Mouse (Mus musculus) G1E (cell line): ENCODE measurements at regions not wholly inside any gene's neighbourhood (a gene's known extent, or its start where the extent isn't known, plus 50 kb on each side); places are given as distances from the start of the nearest gene placed in this dataset.
A peak's percentile ranks its signal among the peaks of the same experiment; 100 is the strongest.

Experiments
- ATAC-seq: 2 replicates; pipeline ENCODE4 v1.8.0; 2016; ENCODE audit warnings: mild to moderate bottlenecking; ENCODE audit not compliant: insufficient number of reproducible peaks, poor library complexity, low FRiP score, severe bottlenecking; ENCODE audit errors: extremely low read depth
- DNase-seq: peaks from one replicate; pipeline ENCODE4 v3.0.0; 2012; ENCODE audit warnings: low spot score
- H3K27me3 ChIP-seq: 2 replicates; pipeline ENCODE4 v1.6.1; 2012; ENCODE audit warnings: mild to moderate bottlenecking, low read length, inconsistent platforms; ENCODE audit not compliant: insufficient read depth
- H3K36me3 ChIP-seq: replicated peaks from 2 replicates; pipeline ENCODE3; 2012; ENCODE audit warnings: mild to moderate bottlenecking, inconsistent platforms
- H3K4me1 ChIP-seq: 2 replicates; pipeline ENCODE4 v1.6.1; 2012; ENCODE audit warnings: low read depth, low read length, inconsistent platforms, mixed read lengths; ENCODE audit not compliant: insufficient read depth
- H3K4me3 ChIP-seq: 2 replicates; pipeline ENCODE4 v1.5.1; 2012; ENCODE audit warnings: low read depth, mild to moderate bottlenecking, inconsistent platforms, low read length, moderate library complexity, mixed read lengths
- H3K9me3 ChIP-seq: replicated peaks from 2 replicates; pipeline ENCODE4 v1.6.1; 2012; ENCODE audit warnings: inconsistent platforms
- CTCF ChIP-seq: IDR thresholded peaks from 2 replicates; pipeline ENCODE4 v1.5.1; 2012; ENCODE audit warnings: low read depth, low read length, inconsistent platforms, mixed read lengths
- GATA1 ChIP-seq: IDR thresholded peaks from 2 replicates; pipeline ENCODE4 v1.6.1; 2012; ENCODE audit warnings: borderline replicate concordance, low read length, inconsistent platforms, mixed read lengths
- GATA2 ChIP-seq: IDR thresholded peaks from 2 replicates; pipeline ENCODE4 v1.6.1; 2012; ENCODE audit warnings: low read depth, low read length, inconsistent platforms, borderline replicate concordance
- POLR2AphosphoS5 ChIP-seq: IDR thresholded peaks from 2 replicates; pipeline ENCODE4 v1.6.1; 2012; ENCODE audit warnings: low read depth, low read length, inconsistent platforms; ENCODE audit not compliant: insufficient replicate concordance
- TAL1 ChIP-seq: conservative IDR thresholded peaks from 2 replicates; pipeline ENCODE4 v1.6.1; 2012; ENCODE audit warnings: low read depth, low read length, inconsistent platforms, mixed read lengths

- peaks cover 1% of the 10 kb centered on the region; the same call in 1 of the 2 replicates for H3K27me3 ChIP-seq
- H3K36me3 ChIP-seq = no peaks in the 10 kb centered on the region
- no peaks in the 10 kb centered on the region for H3K9me3 ChIP-seq
- peaks cover 57% of the 10 kb centered on the region for H3K4me1 ChIP-seq
- DNase-seq (no peak), ATAC-seq (peak; percentile 37)
- TF ChIP-seq CTCF (no peak), POLR2AphosphoS5 (no peak), TAL1 (no peak), GATA1 (no peak), GATA2 (no peak)
- H3K4me3 ChIP-seq = no peak overlapping the region
Measured at GRCm38 (mm10) chr12:91963239-91963638, 114.3 kb upstream of the Sel1l start.

- Histone ChIP-seq H3K36me3 (no peaks in the 10 kb centered on the region), H3K4me1 (peaks cover 76% of the 10 kb centered on the region), H3K4me3 (no peak overlapping the region; the same call in 1 of the 2 replicates), H3K27me3 (no peaks in the 10 kb centered on the region), H3K9me3 (no peaks in the 10 kb centered on the region)
- TF ChIP-seq GATA1 = no peak
- peak; percentile 92 for TF ChIP-seq TAL1
- ATAC-seq = peak; percentile 63
- peak; percentile 43 for DNase-seq
Measured at GRCm38 (mm10) chr12:91958086-91958485, 109.1 kb upstream of the Sel1l start.

- Histone ChIP-seq H3K36me3 (no peaks in the 10 kb centered on the region), H3K27me3 (no peaks in the 10 kb centered on the region), H3K4me1 (peaks cover 70% of the 10 kb centered on the region), H3K4me3 (no peak overlapping the region; the same call in 1 of the 2 replicates), H3K9me3 (no peaks in the 10 kb centered on the region)
- ATAC-seq = peak; percentile 80
- TF ChIP-seq TAL1 = peak; percentile 87
- no peak for TF ChIP-seq GATA1
- TF ChIP-seq GATA2 = peak; percentile 65; the same call in 1 of the 2 replicates
- DNase-seq = peak; percentile 47
Measured at GRCm38 (mm10) chr12:91956411-91956810, 107.5 kb upstream of the Sel1l start.

- DNase-seq (no peak), ATAC-seq (no peak)
- H3K27me3 ChIP-seq = no peaks in the 10 kb centered on the region
Measured at GRCm38 (mm10) chr12:91948602-91949167, 99.7 kb upstream of the Sel1l start.

GRCm38 (mm10) chr12:91947998-91948397 is 99.0 kb upstream of the Sel1l start:
- no peak for ATAC-seq
- no peak for DNase-seq
- Histone ChIP-seq H3K4me3 (no peak overlapping the region), H3K4me1 (peaks cover 22% of the 10 kb centered on the region), H3K27me3 (no peaks in the 10 kb centered on the region), H3K36me3 (no peaks in the 10 kb centered on the region), H3K9me3 (no peaks in the 10 kb centered on the region)
- TF ChIP-seq CTCF (no peak), POLR2AphosphoS5 (no peak)

More at GRCm38 (mm10) chr12:91948602-91949167, 99.7 kb upstream of the Sel1l start:
- peaks cover 22% of the 10 kb centered on the region for H3K4me1 ChIP-seq
- no peaks in the 10 kb centered on the region for H3K9me3 ChIP-seq
- H3K4me3 ChIP-seq = no peak overlapping the region
- no peaks in the 10 kb centered on the region for H3K36me3 ChIP-seq
- TF ChIP-seq GATA1 (no peak), TAL1 (no peak), GATA2 (no peak), CTCF (no peak), POLR2AphosphoS5 (no peak)

- ATAC-seq (no peak), DNase-seq (no peak)
- H3K9me3 ChIP-seq = no peaks in the 10 kb centered on the region
- peaks cover 16% of the 10 kb centered on the region; the same call in 1 of the 2 replicates for H3K4me1 ChIP-seq
- no peaks in the 10 kb centered on the region for H3K36me3 ChIP-seq
- H3K27me3 ChIP-seq = no peaks in the 10 kb centered on the region
- no peak overlapping the region for H3K4me3 ChIP-seq
- TF ChIP-seq TAL1 (no peak), GATA1 (no peak), GATA2 (no peak), POLR2AphosphoS5 (no peak), CTCF (no peak)
Measured at GRCm38 (mm10) chr12:91946541-91946940, 97.6 kb upstream of the Sel1l start.
